Mouse (Mus musculus) forebrain, embryonic 15.5 days (tissue): ENCODE data around the gene AL607142.1. TPM values are rescaled to one million over a fixed set of nuclear protein-coding genes. Genes with fewer than 3 reads are reported as not detected.

Source experiments
- ATAC-seq: fragments of 200-750 bp; cut with Nextera tagmentation; replicated peaks from 2 replicates; pipeline ENCODE4 v1.8.0; 2017; ENCODE audit warnings: mild to moderate bottlenecking, moderate TSS enrichment, moderate library complexity
- H3K27ac ChIP-seq: fragments of 300-500 bp; sonication (generic); replicated peaks from 2 replicates; pipeline ENCODE4 v1.5.1; 2015; ENCODE audit warnings: mild to moderate bottlenecking, inconsistent platforms
- H3K27me3 ChIP-seq: fragments of 300-500 bp; sonication (generic); 2 replicates; pipeline ENCODE4 v1.6.1; 2015; ENCODE audit warnings: inconsistent platforms
- H3K36me3 ChIP-seq: fragments of 300-500 bp; sonication (generic); 2 replicates; pipeline ENCODE4 v1.6.1; 2015; ENCODE audit warnings: mild to moderate bottlenecking, inconsistent platforms
- H3K4me1 ChIP-seq: fragments of 300-500 bp; sonication (generic); 2 replicates; pipeline ENCODE4 v1.6.1; 2015; ENCODE audit warnings: inconsistent platforms
- H3K4me2 ChIP-seq: fragments of 300-500 bp; sonication (generic); replicated peaks from 2 replicates; pipeline ENCODE4 v1.6.1; 2015; ENCODE audit warnings: mild to moderate bottlenecking, inconsistent platforms
- H3K4me3 ChIP-seq: fragments of 300-500 bp; sonication (generic); 2 replicates; pipeline ENCODE4 v1.5.1; 2015; ENCODE audit warnings: mild to moderate bottlenecking, inconsistent platforms
- H3K9ac ChIP-seq: fragments of 300-500 bp; sonication (generic); replicated peaks from 2 replicates; pipeline ENCODE4 v1.6.1; 2015; ENCODE audit warnings: mild to moderate bottlenecking, inconsistent platforms
- H3K9me3 ChIP-seq: fragments of 300-500 bp; sonication (generic); 2 replicates; pipeline ENCODE4 v1.6.1; 2016; ENCODE audit warnings: inconsistent platforms
- WGBS: fragments of 180-500 bp; shearing (Covaris S2); methylation state at CpG from one replicate; pipeline ENCODE4 v1.1.7; 2015; ENCODE audit warnings: mixed read lengths; 5-methylcytosine and 5-hydroxymethylcytosine counted together
- polyA plus RNA-seq: library from polyadenylated mRNA; unstranded; fragments of >200 nt; fragmentation: Nextera tagmentation; extraction: Ambion mirVana; gene quantifications from 2 replicates; pipeline ENCODE4 v1.2.1, GENCODE M21; 2015

AL607142.1 gene
- polyA plus RNA-seq, 1 experiment from 2014 or later = not detected

DNA sequence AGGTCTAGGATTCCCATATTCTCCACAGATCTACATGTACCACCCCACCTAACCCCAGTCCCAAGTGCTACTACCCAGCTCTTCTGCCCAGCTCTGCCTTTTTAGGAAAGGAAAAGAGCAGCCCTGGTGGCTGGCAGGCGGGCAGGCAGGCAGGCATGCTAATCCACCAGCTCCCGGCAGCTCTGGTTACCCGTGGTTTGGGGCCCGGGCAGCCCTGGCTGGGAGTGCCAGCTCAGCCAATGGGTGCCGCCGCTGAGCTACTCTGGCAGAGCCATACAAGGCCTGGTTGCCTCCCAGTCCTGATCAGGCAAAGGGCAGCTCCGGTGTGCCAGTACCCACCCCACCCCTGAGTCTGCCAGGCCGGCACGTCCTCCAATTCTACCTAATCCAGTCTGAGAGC, 78.1 kb downstream of the AL607142.1 start:
- H3K27ac ChIP-seq = no peak overlapping the region
- no peaks in the 10 kb centered on the region for H3K36me3 ChIP-seq
- H3K9ac ChIP-seq = no peak overlapping the region
- peaks cover 7% of the 10 kb centered on the region; the same call in 1 of the 2 replicates for H3K4me1 ChIP-seq
- 62% methylated on average over 9 of the region's 9 CpGs for WGBS
- H3K4me2 ChIP-seq = no peak overlapping the region
- no peaks in the 10 kb centered on the region for H3K9me3 ChIP-seq
- no peaks in the 10 kb centered on the region for H3K27me3 ChIP-seq
- peak; percentile 68 for ATAC-seq
- H3K4me3 ChIP-seq = no peak overlapping the region

Other genes starting within 250 kb of the AL607142.1 start
- gene Edn2, start 96.2 kb downstream of the AL607142.1 start, polyA plus RNA-seq = 0.27 TPM in 1 of 2 replicates, not detected in the other
- 4.4 and 5.3 TPM in 2 replicates for gene Foxo6, start 222.4 kb downstream of the AL607142.1 start, polyA plus RNA-seq